In the genomic region with DNA sequence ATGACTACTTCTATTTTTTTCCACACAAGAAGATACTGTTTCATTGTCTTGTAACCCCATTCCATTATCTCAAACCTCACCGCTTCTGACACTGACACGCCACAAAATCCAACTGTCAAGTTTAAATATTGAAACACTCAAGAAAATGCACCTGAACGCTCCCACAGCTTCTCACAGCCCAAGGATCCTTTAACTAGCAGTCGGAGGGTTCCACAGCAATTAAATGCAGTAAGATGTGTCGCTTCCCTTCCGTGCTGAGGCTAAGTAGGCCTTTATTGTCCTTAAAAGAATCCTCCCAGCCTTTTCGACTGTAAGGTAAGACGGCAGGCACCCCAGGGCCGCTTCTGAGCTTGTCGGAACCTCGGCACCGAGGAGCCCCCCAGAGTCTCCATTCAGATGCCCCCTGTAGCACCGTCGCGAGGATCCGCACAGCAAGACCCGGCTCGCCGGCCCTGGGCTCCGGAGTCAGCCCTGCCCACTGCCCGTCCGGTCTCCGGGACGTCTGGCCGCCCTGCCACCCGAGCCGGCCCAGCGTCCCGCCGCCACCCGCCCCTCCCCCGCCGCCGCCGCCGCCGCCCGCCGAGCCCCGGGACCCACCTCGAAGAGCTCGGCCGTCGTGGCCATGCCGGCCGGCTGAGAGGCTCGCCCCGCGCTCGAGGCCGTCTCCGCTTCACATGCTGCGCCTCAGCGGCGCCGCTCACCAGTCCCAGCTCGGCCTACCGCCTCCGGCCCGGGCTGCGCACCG, we compare ENCODE assay signal across 8 mouse cellular contexts. TPM values are rescaled to one million over a fixed set of nuclear protein-coding genes. Genes with fewer than 3 reads are reported as not detected.
DNase-seq lines count a peak whose midpoint lies in the region; ATAC-seq and TF ChIP-seq lines count a peak whose summit lies in the region.

A gene (plus strand): TSS at position 569 of the 745 bp plus-strand sequence.

- ATAC-seq in intestine, embryonic 15.5 days: peak; percentile 77
- peak; percentile 72 for ATAC-seq in liver, postnatal 0 days

- H3K4me3 ChIP-seq in C2C12 (ENCODE audit: insufficient read depth, poor library complexity, severe bottlenecking): peak within 1 kb of the TSS; percentile 72
- H3K4me3 ChIP-seq in intestine, embryonic 15.5 days (replicated peaks): peak within 1 kb of the TSS; percentile 84
- H3K4me3 ChIP-seq in liver, postnatal 0 days (ENCODE audit: low read depth, low read length): peak within 1 kb of the TSS; percentile 82

- H3K79me3 ChIP-seq in C2C12 (ENCODE audit: low read depth): peaks cover 65% of the 10 kb centered on the region

- H3K79me2 ChIP-seq in C2C12 (ENCODE audit: control insufficient read depth, insufficient read depth): peaks cover 92% of the 10 kb centered on the region

- peak; percentile 56 for DNase-seq in embryo, embryonic 10.5 days (ENCODE audit: low spot score)
- DNase-seq in embryo, embryonic 9.5 days (ENCODE audit: extremely low spot score): no peak
- DNase-seq in brain, adult 2 months (ENCODE audit: low read depth, low spot score): peak; percentile 35
- DNase-seq in gastrocnemius, postnatal 10 days: peak; percentile 52
- no peak for DNase-seq in liver, postnatal 0 days
- peak; percentile 44 for DNase-seq in right cerebral cortex, postnatal 14 days

- WGBS in intestine, embryonic 15.5 days: 1% methylated on average over 46 of the region's 62 CpGs
- WGBS in liver, postnatal 0 days (ENCODE audit: insufficient replicate concordance): under 1% methylated on average over 34 of the region's 62 CpGs

- peak within 1 kb of the TSS; percentile 99 for H3K27ac ChIP-seq in intestine, embryonic 15.5 days
- peak within 1 kb of the TSS; percentile 99 for H3K27ac ChIP-seq in liver, postnatal 0 days (ENCODE audit: low read depth)

- H3K27me3 ChIP-seq in C2C12 (ENCODE audit: control insufficient read depth, insufficient read depth, insufficient read length): no peaks in the 10 kb centered on the region
- no peaks in the 10 kb centered on the region for H3K27me3 ChIP-seq in intestine, embryonic 15.5 days (replicated peaks)
- no peaks in the 10 kb centered on the region for H3K27me3 ChIP-seq in liver, postnatal 0 days (ENCODE audit: insufficient read depth, low read length)

- H3ac ChIP-seq in C2C12 (ENCODE audit: control insufficient read depth, insufficient read length, low read depth): peak within 1 kb of the TSS; percentile 96

- H3K9ac ChIP-seq in intestine, embryonic 15.5 days: peak within 1 kb of the TSS; percentile 83
- H3K9ac ChIP-seq in liver, postnatal 0 days (replicated peaks): peak within 1 kb of the TSS; percentile 94

- no peaks in the 10 kb centered on the region for H3K9me3 ChIP-seq in intestine, embryonic 15.5 days
- H3K9me3 ChIP-seq in liver, postnatal 0 days (ENCODE audit: low read length): no peaks in the 10 kb centered on the region

- H3K4me1 ChIP-seq in intestine, embryonic 15.5 days (replicated peaks): 0 out of 2 replicates have a peak, but pooled peaks cover 2% of the 10 kb centered on the region
- H3K4me1 ChIP-seq in liver, postnatal 0 days (ENCODE audit: insufficient read depth): peaks cover 17% of the 10 kb centered on the region

- H3K36me3 ChIP-seq in C2C12 (ENCODE audit: control insufficient read depth, insufficient read depth): peaks cover 11% of the 10 kb centered on the region
- H3K36me3 ChIP-seq in intestine, embryonic 15.5 days: no peaks in the 10 kb centered on the region
- no peaks in the 10 kb centered on the region for H3K36me3 ChIP-seq in liver, postnatal 0 days (replicated peaks; ENCODE audit: insufficient read depth, low read length)

- H3K4me2 ChIP-seq in intestine, embryonic 15.5 days (replicated peaks): peak within 1 kb of the TSS; percentile 63
- H3K4me2 ChIP-seq in liver, postnatal 0 days (ENCODE audit: low read depth, low read length): peak within 1 kb of the TSS; percentile 78

- TF ChIP-seq EP300 in liver, postnatal 0 days (IDR thresholded peaks at IDR 0.05; ENCODE audit: low read depth): no peak

- TF ChIP-seq CTCF in C2C12 (IDR thresholded peaks at IDR 0.05; ENCODE audit: control insufficient read depth, insufficient read depth, insufficient read length): no peak
- TF ChIP-seq CTCF in liver, postnatal 0 days (IDR thresholded peaks at IDR 0.05; ENCODE audit: low read depth): no peak

TF ChIP-seq in C2C12, 6 proteins besides CTCF, POLR2A, EP300 and RAD21:
- TF ChIP-seq CEBPB (IDR thresholded peaks at IDR 0.05; ENCODE audit: low read depth) (no peak), MYOG (IDR thresholded peaks at IDR 0.05; ENCODE audit: control insufficient read depth, extremely low read depth, insufficient read length) (no peak), MYOD1 (IDR thresholded peaks at IDR 0.05; ENCODE audit: control insufficient read depth, insufficient read length, low read depth) (no peak), USF1 (IDR thresholded peaks at IDR 0.05; ENCODE audit: low read depth) (no peak), MAX (IDR thresholded peaks at IDR 0.05) (no peak), FOSL1 (IDR thresholded peaks at IDR 0.05; ENCODE audit: insufficient read depth, low read length, poor library complexity, severe bottlenecking) (no peak)

RNA-seq across cellular contexts. Expression of the gene that starts here (rescaled TPM):
- polyA plus RNA-seq in C2C12 (2012; fragmentation: generic; extraction: Trizol): 2.3 TPM
- 10 to 100 TPM in 1 of 2 experiments, 1 to 10 TPM in 1; 9.3 to 10.8 TPM for total RNA-seq in gastrocnemius, postnatal 10 days (2021)
- polyA plus RNA-seq in intestine, embryonic 15.5 days (2015; fragmentation: Nextera tagmentation; extraction: Ambion mirVana): 26.1 and 29.5 TPM in 2 replicates
- 7.8 TPM in 2 replicates for polyA plus RNA-seq in liver, postnatal 0 days (2015; fragmentation: Nextera tagmentation; extraction: Ambion mirVana)

Comparison
In these comparisons a context has a peak if more than half of its experiments do, and no peak if none do; other contexts are left out.
1. DNase-seq: peak in embryo, embryonic 10.5 days (single experiment), brain, adult 2 months (single experiment), gastrocnemius, postnatal 10 days (single experiment) and right cerebral cortex, postnatal 14 days (single experiment); none in embryo, embryonic 9.5 days (single experiment) and liver, postnatal 0 days (single experiment).
2. Peak in every context shown above with its lines, with median percentiles within 50 percentile points of each other: H3K4me3 ChIP-seq.